Mouse (Mus musculus) kidney, postnatal 0 days (tissue): ENCODE data around the gene Tox2. TPM values are rescaled to one million over a fixed set of nuclear protein-coding genes. Genes with fewer than 3 reads are reported as not detected.

Experiments
- ATAC-seq: fragments of 200-750 bp; cut with Nextera tagmentation; replicated peaks from 2 replicates; pipeline ENCODE4 v1.8.0; 2017; ENCODE audit warnings: low read depth, moderate number of reproducible peaks, moderate TSS enrichment, moderate library complexity; ENCODE audit not compliant: low FRiP score
- DNase-seq: peaks from one replicate; pipeline ENCODE4 v3.0.0-alpha.2; 2016; ENCODE audit warnings: low spot score
- H3K27ac ChIP-seq: fragments of 300-500 bp; sonication (generic); 2 replicates; pipeline ENCODE4 v1.5.1; 2014; ENCODE audit warnings: mild to moderate bottlenecking
- H3K27me3 ChIP-seq: fragments of 300-500 bp; sonication (generic); 2 replicates; pipeline ENCODE4 v1.6.1; 2014; ENCODE audit warnings: low read length, mixed read lengths; ENCODE audit not compliant: insufficient read depth
- H3K36me3 ChIP-seq: fragments of 300-500 bp; sonication (generic); 2 replicates; pipeline ENCODE4 v1.6.1; 2014; ENCODE audit warnings: low read length, mixed read lengths; ENCODE audit not compliant: insufficient read depth
- H3K4me1 ChIP-seq: fragments of 300-500 bp; sonication (generic); replicated peaks from 2 replicates; pipeline ENCODE4 v1.6.1; 2014; ENCODE audit warnings: antibody characterized with exemption, low read length, mixed read lengths; ENCODE audit not compliant: insufficient read depth
- H3K4me2 ChIP-seq: fragments of 300-500 bp; sonication (generic); 2 replicates; pipeline ENCODE4 v1.6.1; 2014; ENCODE audit warnings: mild to moderate bottlenecking, low read length, moderate library complexity, mixed read lengths
- H3K4me3 ChIP-seq: fragments of 300-500 bp; sonication (generic); replicated peaks from 2 replicates; pipeline ENCODE4 v1.5.1; 2014; ENCODE audit warnings: low read depth, low read length
- H3K9ac ChIP-seq: fragments of 300-500 bp; sonication (generic); 2 replicates; pipeline ENCODE4 v1.6.1; 2014; ENCODE audit warnings: low read depth, low read length
- H3K9me3 ChIP-seq: fragments of 300-500 bp; sonication (generic); replicated peaks from 2 replicates; pipeline ENCODE4 v1.6.1; 2016; ENCODE audit warnings: low read length, inconsistent platforms, mixed read lengths
- CTCF ChIP-seq: IDR thresholded peaks from 2 replicates; pipeline ENCODE4 v1.5.1; 2016; ENCODE audit warnings: antibody characterized with exemption, low read depth, mild to moderate bottlenecking, moderate library complexity
- WGBS: fragments of 180-500 bp; shearing (Covaris S2); extraction: QIAGEN DNeasy Blood & Tissue Kit; methylation state at CpG from one replicate; pipeline ENCODE4 v1.1.7; 2014; 5-methylcytosine and 5-hydroxymethylcytosine counted together
- polyA plus RNA-seq: library from polyadenylated mRNA; unstranded; fragments of >200 nt; fragmentation: Nextera tagmentation; extraction: Ambion mirVana; gene quantifications from 2 replicates; pipeline ENCODE4 v1.2.1, GENCODE M21; 2015

The Tox2 gene
- polyA plus RNA-seq, 1 experiment from 2014 or later, result 1.1 TPM

DNA sequence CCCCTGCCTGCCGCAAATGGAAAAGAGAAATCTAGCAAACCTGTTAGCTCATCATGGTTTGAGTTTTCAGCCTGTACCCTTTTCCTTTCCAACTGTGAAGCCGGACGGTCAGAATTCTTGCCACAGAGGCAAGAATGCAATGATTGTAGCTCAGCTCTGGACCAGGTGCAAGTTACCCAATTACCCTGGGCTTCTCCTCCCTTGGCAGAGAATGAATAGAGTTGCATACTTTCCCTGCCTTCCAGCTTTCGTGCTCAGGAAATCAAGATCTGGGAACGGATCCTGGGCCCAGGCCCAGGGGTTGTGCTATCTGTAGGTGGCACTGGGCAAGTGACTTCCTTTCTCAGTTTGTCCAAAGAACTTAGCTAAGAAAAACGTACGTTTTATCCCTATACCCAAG is 28.9 kb upstream of the Tox2 start:
- ATAC-seq, result no peak
- no peak for TF ChIP-seq CTCF
- H3K9me3 ChIP-seq, result no peaks in the 10 kb centered on the region
- DNase-seq, result no peak
- 70% methylated on average over 7 of the region's 7 CpGs for WGBS
- H3K27me3 ChIP-seq, result no peaks in the 10 kb centered on the region
- H3K4me1 ChIP-seq, result no peaks in the 10 kb centered on the region
- H3K9ac ChIP-seq, result no peak overlapping the region
- no peak overlapping the region for H3K4me2 ChIP-seq
- H3K4me3 ChIP-seq, result no peak overlapping the region
- no peak overlapping the region for H3K27ac ChIP-seq
- no peaks in the 10 kb centered on the region for H3K36me3 ChIP-seq

- 87% methylated on average over 7 of the region's 8 CpGs for WGBS
- Histone ChIP-seq H3K4me3 (no peak overlapping the region), H3K9ac (no peak overlapping the region), H3K4me2 (no peak overlapping the region), H3K36me3 (no peaks in the 10 kb centered on the region), H3K27ac (no peak overlapping the region), H3K9me3 (no peaks in the 10 kb centered on the region), H3K4me1 (no peaks in the 10 kb centered on the region), H3K27me3 (no peaks in the 10 kb centered on the region)
- ATAC-seq (no peak), DNase-seq (no peak)
- TF ChIP-seq CTCF, result no peak
Observed at GRCm38 (mm10) chr2:163175831-163176230, 27.1 kb upstream of the Tox2 start.

- Histone ChIP-seq H3K4me2 (no peak overlapping the region), H3K4me1 (no peaks in the 10 kb centered on the region), H3K9ac (no peak overlapping the region), H3K27ac (no peak overlapping the region), H3K9me3 (no peaks in the 10 kb centered on the region), H3K4me3 (no peak overlapping the region), H3K36me3 (no peaks in the 10 kb centered on the region), H3K27me3 (no peaks in the 10 kb centered on the region)
- TF ChIP-seq CTCF, result no peak
- WGBS, result 36% methylated on average over 7 of the region's 7 CpGs
- ATAC-seq (no peak), DNase-seq (no peak)
Observed at GRCm38 (mm10) chr2:163176502-163176901, 26.4 kb upstream of the Tox2 start.

DNA sequence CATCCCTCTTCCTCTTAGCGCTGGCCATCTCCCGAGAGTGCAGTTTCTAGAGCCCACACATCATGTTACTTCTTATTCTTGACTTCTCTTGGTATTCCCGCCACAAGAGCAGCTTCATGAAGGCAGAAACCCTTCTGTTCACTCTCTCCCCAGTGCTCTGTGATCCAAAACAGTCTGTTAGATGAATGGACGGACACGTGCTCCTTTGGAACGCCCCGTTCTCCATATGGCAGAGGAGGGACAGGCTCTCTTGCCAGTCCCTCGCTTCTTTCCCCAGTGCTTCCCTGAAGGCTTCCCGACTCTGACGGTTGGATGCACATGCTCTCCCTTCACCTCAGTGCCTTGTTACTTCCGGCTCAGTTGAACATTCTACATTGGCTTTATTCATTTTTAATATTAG is 15.4 kb upstream of the Tox2 start:
- H3K27me3 ChIP-seq, result no peaks in the 10 kb centered on the region
- ATAC-seq, result no peak
- WGBS, result 59% methylated on average over 11 of the region's 11 CpGs

GRCm38 (mm10) chr2:163189596-163189995 is 13.3 kb upstream of the Tox2 start:
- WGBS, result 25% methylated on average over 5 of the region's 5 CpGs
- no peak for ATAC-seq
- Histone ChIP-seq H3K4me2 (no peak overlapping the region), H3K4me1 (no peaks in the 10 kb centered on the region), H3K27me3 (no peaks in the 10 kb centered on the region), H3K36me3 (no peaks in the 10 kb centered on the region), H3K27ac (no peak overlapping the region), H3K4me3 (no peak overlapping the region), H3K9me3 (no peaks in the 10 kb centered on the region), H3K9ac (no peak overlapping the region)
- no peak for TF ChIP-seq CTCF
- no peak for DNase-seq

More for the DNA sequence above, 15.4 kb upstream of the Tox2 start:
- Histone ChIP-seq H3K4me1 (no peaks in the 10 kb centered on the region), H3K9ac (no peak overlapping the region), H3K4me2 (no peak overlapping the region), H3K9me3 (no peaks in the 10 kb centered on the region), H3K36me3 (no peaks in the 10 kb centered on the region), H3K4me3 (no peak overlapping the region), H3K27ac (no peak overlapping the region)
- no peak for TF ChIP-seq CTCF
- DNase-seq, result no peak

GRCm38 (mm10) chr2:163190004-163190441 is 12.9 kb upstream of the Tox2 start:
- no peak for ATAC-seq
- H3K27me3 ChIP-seq, result no peaks in the 10 kb centered on the region
- H3K27ac ChIP-seq, result no peak overlapping the region
- no peak overlapping the region for H3K4me3 ChIP-seq
- no peak overlapping the region for H3K4me2 ChIP-seq
- no peaks in the 10 kb centered on the region for H3K4me1 ChIP-seq
- H3K9ac ChIP-seq, result no peak overlapping the region
- 18% methylated on average over 3 of the region's 3 CpGs for WGBS
- no peaks in the 10 kb centered on the region for H3K9me3 ChIP-seq
- no peak for TF ChIP-seq CTCF
- no peak for DNase-seq
- no peaks in the 10 kb centered on the region for H3K36me3 ChIP-seq

- Histone ChIP-seq H3K27ac (no peak overlapping the region), H3K9ac (no peak overlapping the region), H3K9me3 (no peaks in the 10 kb centered on the region), H3K27me3 (no peaks in the 10 kb centered on the region), H3K4me1 (no peaks in the 10 kb centered on the region), H3K4me3 (no peak overlapping the region), H3K4me2 (no peak overlapping the region), H3K36me3 (no peaks in the 10 kb centered on the region)
- WGBS, result 59% methylated on average over 6 of the region's 6 CpGs
- TF ChIP-seq CTCF, result no peak
- ATAC-seq, result no peak
- DNase-seq, result no peak
Observed at GRCm38 (mm10) chr2:163192485-163192884, 10.4 kb upstream of the Tox2 start.
